Mouse (Mus musculus) CH12.LX (cell line): Measurements from ENCODE around the gene Sh3rf1. TPM values are rescaled to one million over a fixed set of nuclear protein-coding genes. Genes with fewer than 3 reads are reported as not detected.

ENCODE experiments used
- DNase-seq: peaks from one replicate; pipeline ENCODE4 v3.0.0-alpha.2; 2013; ENCODE audit errors: extremely low read depth
- H3K27ac ChIP-seq: 2 replicates; pipeline ENCODE4 v1.5.1; 2012; ENCODE audit warnings: low read depth, mild to moderate bottlenecking, control low read depth, moderate library complexity; ENCODE audit not compliant: insufficient read depth
- H3K27me3 ChIP-seq: replicated peaks from 2 replicates; pipeline ENCODE3; 2012; ENCODE audit warnings: inconsistent platforms
- H3K36me3 ChIP-seq, 2 experiments: replicated peaks in 1 of 2; 2 replicates each; pipeline versions ENCODE3 to v1.6.1; 2012; ENCODE audit warnings: inconsistent platforms in 1 of 2, low read length in 1 of 2, mild to moderate bottlenecking in 1 of 2, mixed read lengths in 1 of 2, moderate library complexity in 1 of 2; ENCODE audit not compliant: control insufficient read depth in 1 of 2, insufficient read depth in 1 of 2
- H3K4me1 ChIP-seq, 2 experiments: 2 replicates each; pipeline ENCODE4 v1.6.1; 2012; ENCODE audit warnings: inconsistent platforms in 1 of 2, moderate library complexity in 1 of 2; ENCODE audit not compliant: insufficient read depth in 2 of 2, control insufficient read depth in 1 of 2
- H3K4me2 ChIP-seq: 2 replicates; pipeline ENCODE4 v1.6.1; 2012; ENCODE audit warnings: low read depth, mild to moderate bottlenecking, control low read depth; ENCODE audit not compliant: poor library complexity, insufficient read depth, severe bottlenecking
- H3K4me3 ChIP-seq, 3 experiments: fragments of 150-350 bp in 1 of 3; sonication (generic) in 1 of 3; replicated peaks in 1 of 3; 2 replicates each; pipeline versions ENCODE3 to v1.5.1; 2011 to 2012; ENCODE audit warnings: low read depth in 2 of 3, low read length in 2 of 3, mild to moderate bottlenecking in 2 of 3, moderate library complexity in 2 of 3, control low read depth in 1 of 3, improper control_type of control experiment in 1 of 3, inconsistent platforms in 1 of 3, mixed read lengths in 1 of 3; ENCODE audit not compliant: poor library complexity in 1 of 3
- H3K79me2 ChIP-seq: replicated peaks from 2 replicates; pipeline ENCODE4 v1.6.1; 2012; ENCODE audit warnings: mild to moderate bottlenecking, moderate library complexity; ENCODE audit not compliant: control insufficient read depth, poor library complexity, insufficient read depth, severe bottlenecking; ENCODE audit errors: extremely low read depth
- H3K9ac ChIP-seq: 2 replicates; pipeline ENCODE4 v1.6.1; 2012; ENCODE audit warnings: low read depth, mild to moderate bottlenecking, control low read depth, moderate library complexity; ENCODE audit not compliant: insufficient read depth
- H3K9me3 ChIP-seq: replicated peaks from 2 replicates; pipeline ENCODE3; 2012; ENCODE audit warnings: low read length, inconsistent platforms, mixed read lengths
- CHD1 ChIP-seq: IDR thresholded peaks from 2 replicates; pipeline ENCODE4 v1.6.1; 2012; ENCODE audit warnings: low read depth, low read length, improper control_type of control experiment, inconsistent platforms
- CHD2 ChIP-seq: IDR thresholded peaks from 2 replicates; pipeline ENCODE4 v1.6.1; 2011; ENCODE audit warnings: low read length, improper control_type of control experiment
- CTCF ChIP-seq, 2 experiments: IDR thresholded peaks in 1 of 2; conservative IDR thresholded peaks in 1 of 2; 2 replicates each; pipeline ENCODE4 v1.5.1; 2011 to 2012; ENCODE audit warnings: low read depth in 2 of 2, low read length in 2 of 2, improper control_type of control experiment in 1 of 2, inconsistent platforms in 1 of 2, mild to moderate bottlenecking in 1 of 2, moderate library complexity in 1 of 2
- EP300 ChIP-seq: IDR thresholded peaks from 2 replicates; pipeline ENCODE4 v1.6.1; 2011; ENCODE audit warnings: low read length, improper control_type of control experiment
- ETS1 ChIP-seq: conservative IDR thresholded peaks from 2 replicates; pipeline ENCODE4 v1.6.1; 2012; ENCODE audit warnings: low read depth, mild to moderate bottlenecking, inconsistent platforms, low read length, improper control_type of control experiment, moderate library complexity
- HCFC1 ChIP-seq: IDR thresholded peaks from 2 replicates; pipeline ENCODE4 v1.6.1; 2012; ENCODE audit warnings: low read depth, mild to moderate bottlenecking, inconsistent platforms, low read length, improper control_type of control experiment
- IRF4 ChIP-seq: IDR thresholded peaks from 2 replicates; pipeline ENCODE4 v1.6.1; 2014; ENCODE audit warnings: low read depth, mild to moderate bottlenecking, inconsistent platforms, low read length, improper control_type of control experiment
- MAX ChIP-seq: IDR thresholded peaks from 2 replicates; pipeline ENCODE4 v1.6.1; 2011; ENCODE audit warnings: low read length, improper control_type of control experiment
- NELFE ChIP-seq: IDR thresholded peaks from 2 replicates; pipeline ENCODE4 v1.6.1; 2011; ENCODE audit warnings: low read depth, low read length, improper control_type of control experiment
- PAX5 ChIP-seq: IDR thresholded peaks from 2 replicates; pipeline ENCODE4 v1.6.1; 2012; ENCODE audit warnings: low read length, inconsistent platforms, mixed read lengths
- POLR2A ChIP-seq: IDR thresholded peaks from 2 replicates; pipeline ENCODE4 v1.6.1; 2011; ENCODE audit warnings: low read depth, mild to moderate bottlenecking, improper control_type of control experiment, low read length
- POLR2AphosphoS2 ChIP-seq: IDR thresholded peaks from 2 replicates; pipeline ENCODE4 v1.6.1; 2011; ENCODE audit warnings: low read depth, low read length, improper control_type of control experiment
- RAD21 ChIP-seq: IDR thresholded peaks from 2 replicates; pipeline ENCODE4 v1.6.1; 2011; ENCODE audit warnings: low read depth, mild to moderate bottlenecking, low read length, improper control_type of control experiment, moderate library complexity
- RCOR1 ChIP-seq: conservative IDR thresholded peaks from 2 replicates; pipeline ENCODE4 v1.6.1; 2012; ENCODE audit warnings: low read depth, mild to moderate bottlenecking, inconsistent platforms, low read length, improper control_type of control experiment
- USF2 ChIP-seq: conservative IDR thresholded peaks from 2 replicates; pipeline ENCODE4 v1.6.1; 2011; ENCODE audit warnings: low read depth, low read length, improper control_type of control experiment
- ZKSCAN1 ChIP-seq: IDR thresholded peaks from 2 replicates; pipeline ENCODE4 v1.6.1; 2012; ENCODE audit warnings: low read depth, inconsistent platforms, low read length, improper control_type of control experiment, borderline replicate concordance
- ZMIZ1 ChIP-seq: IDR thresholded peaks from 2 replicates; pipeline ENCODE4 v1.6.1; 2012; ENCODE audit warnings: low read depth, mild to moderate bottlenecking, inconsistent platforms, low read length, improper control_type of control experiment
- dilution Hi-C: fragments of 300-500 bp; cut with MboI; formaldehyde crosslinking; loops from 2 replicates; pipeline ENCODE4 v1.14.3; 2020; ENCODE audit warnings: low sequenced_read_pairs; ENCODE audit not compliant: extremely low pct_unique_long_range_greater_than_20kb, extremely low pct_ligation_motif_present
- in situ Hi-C: fragments of 300-500 bp; cut with MboI; formaldehyde crosslinking; loops from 3 replicates; pipeline ENCODE4 v1.14.3; 2019; ENCODE audit warnings: low sequenced_read_pairs, low pct_ligation_motif_present, low pct_unique_long_range_greater_than_20kb, mixed read lengths
- polyA plus RNA-seq: library from polyadenylated mRNA; unstranded; fragments of >175 nt; gene quantifications from 2 replicates; pipeline ENCODE4 v1.2.1, GENCODE M21; 2012; ENCODE audit warnings: low read depth; ENCODE audit not compliant: insufficient read length
- total RNA-seq, 2 experiments: library from RNA; depleted of rRNA; stranded (reverse); fragments of 300-350 nt in 1 of 2; fragments of >200 nt in 1 of 2; gene quantifications; 2 replicates each; pipeline ENCODE4 v1.2.3; 2012 to 2014

Sh3rf1 gene
- total and polyA plus RNA-seq, 3 experiments = 6.0 to 16.8 (median 10.6) TPM

DNA sequence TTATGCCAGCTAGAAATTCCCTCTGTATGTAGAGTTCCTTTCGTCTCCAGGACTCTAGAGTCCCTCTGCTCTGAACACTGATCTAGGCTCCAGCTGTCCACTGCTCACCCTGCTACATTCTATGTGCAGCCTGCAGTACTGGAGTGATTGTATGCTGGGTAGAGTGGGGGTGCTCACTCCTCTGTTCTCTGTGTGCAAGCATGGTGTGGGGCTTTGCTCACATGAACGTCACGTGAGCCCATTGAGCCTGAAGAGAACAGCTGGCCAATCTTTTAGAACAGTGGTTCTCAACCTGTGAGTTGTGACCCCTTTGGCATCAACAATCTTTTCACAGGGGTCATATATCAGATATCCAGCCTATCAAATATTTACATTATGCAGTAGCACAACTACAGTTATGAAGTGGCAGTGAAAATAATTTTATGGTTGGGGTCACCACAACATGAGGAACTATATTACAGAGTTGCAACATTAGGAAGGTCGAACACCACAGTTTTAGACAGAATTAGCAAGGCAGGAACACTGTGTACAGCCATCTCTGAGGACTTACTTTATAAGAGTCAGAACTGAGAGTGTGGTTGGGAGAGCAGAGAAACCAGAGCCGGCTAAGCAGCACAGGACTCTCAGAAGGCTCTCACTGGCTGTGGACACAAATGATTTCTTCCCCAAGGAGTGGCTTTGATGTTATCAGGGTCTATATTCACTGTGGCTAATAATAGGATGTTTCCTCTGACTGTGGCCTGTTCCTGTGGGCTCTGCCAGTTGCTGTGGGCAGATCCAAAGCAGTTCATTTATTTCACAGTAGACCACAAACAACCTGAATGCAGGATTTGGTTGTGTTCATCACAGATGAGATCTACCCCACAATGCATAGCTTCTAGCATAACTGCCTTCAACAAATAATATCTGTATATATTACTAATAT lies 38.1 kb upstream of the Sh3rf1 start:
- in situ Hi-C loops (no loop called here), dilution Hi-C loops (no loop called here)
- Histone ChIP-seq H3K9ac (no peak overlapping the region), H3K27ac (no peak overlapping the region), H3K4me2 (no peak overlapping the region), H3K4me3 (no peak overlapping the region), H3K36me3 (no peaks in the 10 kb centered on the region), H3K27me3 (no peaks in the 10 kb centered on the region), H3K4me1 (no peaks in the 10 kb centered on the region), H3K79me2 (no peaks in the 10 kb centered on the region), H3K9me3 (no peaks in the 10 kb centered on the region)
- no peak for DNase-seq
- no peak for TF ChIP-seq PAX5

DNA sequence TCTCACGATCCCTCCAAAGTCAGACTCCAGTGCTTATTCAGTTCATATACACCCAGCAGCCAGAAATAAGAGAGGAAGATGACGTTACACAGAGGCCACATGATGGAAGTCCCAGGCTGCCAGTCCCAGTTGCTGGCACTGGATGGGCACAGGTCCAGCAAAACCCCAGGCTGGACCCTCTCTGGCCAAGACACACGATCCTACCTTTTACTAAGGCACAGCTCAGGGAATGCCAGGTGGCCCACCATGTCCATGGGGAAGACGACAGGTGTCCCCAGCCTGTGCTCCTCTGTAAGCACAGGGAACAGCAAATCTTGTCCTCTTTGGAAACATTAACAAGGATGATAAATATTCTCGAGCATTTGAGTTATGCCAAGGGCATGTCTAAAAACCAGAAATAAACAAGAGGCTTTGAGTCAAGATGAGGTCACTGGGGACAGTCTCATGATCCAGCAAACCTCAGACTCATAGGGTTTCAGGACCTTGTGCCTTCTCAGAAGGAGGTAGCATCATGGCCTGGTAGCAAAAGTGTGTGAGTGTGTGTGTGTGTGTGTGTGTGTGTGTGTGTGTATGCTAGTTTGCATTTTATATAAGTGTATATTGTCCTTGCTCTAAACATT lies 29.3 kb upstream of the Sh3rf1 start:
- no peak overlapping the region for H3K4me3 ChIP-seq
- peaks cover 3% of the 10 kb centered on the region for H3K9me3 ChIP-seq
- no peaks in the 10 kb centered on the region for H3K36me3 ChIP-seq
- DNase-seq = no peak
- no peak overlapping the region for H3K27ac ChIP-seq
- dilution Hi-C loops = no loop called here
- no peak overlapping the region for H3K9ac ChIP-seq
- no peak overlapping the region for H3K4me2 ChIP-seq
- no peaks in the 10 kb centered on the region for H3K79me2 ChIP-seq
- no peaks in the 10 kb centered on the region for H3K27me3 ChIP-seq
- in situ Hi-C loops = no loop called here
- TF ChIP-seq NELFE (no peak), POLR2A (no peak), USF2 (no peak), HCFC1 (no peak), CTCF (conservative IDR thresholded peaks at IDR 0.05 in 1 of 2, IDR thresholded peaks at IDR 0.05 in 1 of 2; ENCODE audit: low read depth in 2 of 2, low read length in 2 of 2) (no peak), IRF4 (no peak), PAX5 (no peak), EP300 (no peak), MAX (no peak), ZMIZ1 (no peak), ETS1 (no peak), POLR2AphosphoS2 (no peak), CHD2 (no peak), RCOR1 (no peak), ZKSCAN1 (no peak), RAD21 (no peak), CHD1 (no peak)
- H3K4me1 ChIP-seq = no peaks in the 10 kb centered on the region
